Mouse (Mus musculus) cortical plate, adult 2 months (tissue): Measurements from ENCODE around the gene Sh3yl1. TPM values are rescaled to one million over a fixed set of nuclear protein-coding genes. Genes with fewer than 3 reads are reported as not detected.

Experiments used
- H3K27ac ChIP-seq: fragments of 200-500 bp; 2 replicates; pipeline ENCODE4 v1.5.1; 2012; ENCODE audit warnings: low read length, control low read depth, inconsistent platforms; ENCODE audit not compliant: insufficient read depth
- H3K4me1 ChIP-seq: fragments of 200-500 bp; 2 replicates; pipeline ENCODE4 v1.6.1; 2011; ENCODE audit warnings: low read length; ENCODE audit not compliant: control insufficient read depth, insufficient read depth
- H3K4me3 ChIP-seq: fragments of 200-500 bp; 2 replicates; pipeline ENCODE4 v1.5.1; 2011; ENCODE audit warnings: mild to moderate bottlenecking, low read length, control low read depth; ENCODE audit not compliant: insufficient read depth
- CTCF ChIP-seq: fragments of 200-500 bp; IDR thresholded peaks from 2 replicates; pipeline ENCODE4 v1.5.1; 2011; ENCODE audit warnings: mild to moderate bottlenecking, control low read depth, low read length; ENCODE audit not compliant: insufficient read depth; ENCODE audit errors: extremely low read depth
- POLR2A ChIP-seq: fragments of 200-500 bp; IDR thresholded peaks from 2 replicates; pipeline ENCODE4 v1.6.1; 2011; ENCODE audit warnings: mild to moderate bottlenecking, low read length, control low read depth; ENCODE audit not compliant: insufficient read depth; ENCODE audit errors: extremely low read depth
- polyA plus RNA-seq: library from polyadenylated mRNA; depleted of rRNA; stranded (reverse); fragments of >200 nt; gene quantifications from 2 replicates; pipeline ENCODE4 v1.2.3, GENCODE M21; 2012; rRNA removed

Sh3yl1 gene
- polyA plus RNA-seq, 1 experiment = 9.3 TPM

- H3K4me1 ChIP-seq = no peaks in the 10 kb centered on the region
- H3K4me3 ChIP-seq = no peak overlapping the region
- TF ChIP-seq POLR2A = no peak
- no peak for TF ChIP-seq CTCF
- no peak overlapping the region for H3K27ac ChIP-seq
Observed at GRCm38 (mm10) chr12:30944197-30944596, 32.7 kb downstream of the Sh3yl1 start.

DNA sequence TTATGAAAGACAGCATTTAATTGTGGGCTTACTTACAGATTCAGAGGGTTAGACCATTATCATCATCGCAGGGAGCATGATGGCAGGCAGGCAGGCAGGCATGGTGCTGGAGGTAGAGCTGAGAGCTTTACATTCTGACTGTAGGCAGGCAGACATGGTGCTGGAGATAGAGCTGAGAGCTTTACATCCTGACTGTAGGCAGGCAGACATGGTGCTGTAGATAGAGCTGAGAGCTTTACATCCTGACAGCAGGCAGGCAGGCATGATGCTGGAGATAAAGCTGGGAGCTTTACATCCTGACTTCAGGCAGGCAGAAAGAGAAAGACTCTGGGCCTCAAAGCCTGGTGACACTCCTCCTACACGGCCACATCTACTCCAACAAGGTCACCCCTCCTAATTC lies 59.2 kb downstream of the Sh3yl1 start:
- Histone ChIP-seq H3K4me3 (no peak overlapping the region), H3K4me1 (no peaks in the 10 kb centered on the region), H3K27ac (no peak overlapping the region)
- TF ChIP-seq POLR2A (no peak), CTCF (no peak)

DNA sequence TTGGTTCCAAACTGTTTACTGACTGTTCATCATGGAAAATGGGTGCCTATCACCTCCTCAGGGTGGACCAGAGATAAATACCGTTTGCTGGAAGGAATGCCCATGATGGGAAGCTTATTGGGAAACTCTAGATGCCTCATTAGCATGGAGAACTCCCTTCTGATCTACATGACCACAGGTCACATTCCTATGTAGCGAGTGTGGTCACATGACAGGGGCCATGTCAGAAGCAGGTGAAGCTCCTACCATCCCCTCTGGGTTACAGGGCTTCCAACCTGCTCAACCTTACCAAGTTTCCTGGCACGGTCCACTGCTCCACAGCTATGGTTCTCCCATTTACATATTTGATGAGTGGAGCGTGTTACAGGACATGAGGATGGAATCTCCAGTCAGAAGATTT lies 92.3 kb downstream of the Sh3yl1 start:
- H3K27ac ChIP-seq = no peak overlapping the region
- H3K4me1 ChIP-seq = no peaks in the 10 kb centered on the region
- TF ChIP-seq CTCF (no peak), POLR2A (no peak)

DNA sequence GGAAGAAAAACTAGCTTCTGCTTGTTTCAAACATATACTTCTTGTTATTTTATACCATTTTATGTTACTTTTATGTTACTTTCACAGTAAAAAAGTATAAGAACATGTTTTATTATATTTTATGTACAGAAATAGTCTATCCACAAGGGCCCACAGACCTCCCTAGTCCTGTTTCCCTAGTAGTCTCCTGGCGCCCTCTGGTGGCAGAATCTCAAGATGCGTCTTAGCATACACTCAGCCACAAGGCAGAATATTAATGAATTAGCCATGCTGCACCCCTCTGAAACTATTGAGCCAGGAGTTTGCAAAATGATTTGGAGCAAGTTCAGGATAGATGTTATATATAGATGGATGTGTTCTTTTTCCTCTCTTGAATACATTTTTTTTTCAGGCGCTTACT lies 93.5 kb downstream of the Sh3yl1 start:
- Histone ChIP-seq H3K4me1 (no peaks in the 10 kb centered on the region), H3K4me3 (no peak overlapping the region), H3K27ac (no peak overlapping the region)
- TF ChIP-seq CTCF = peak; percentile 70
- TF ChIP-seq POLR2A = no peak

More for the DNA sequence above, 92.3 kb downstream of the Sh3yl1 start:
- no peak overlapping the region for H3K4me3 ChIP-seq

- Histone ChIP-seq H3K27ac (no peak overlapping the region), H3K4me1 (no peaks in the 10 kb centered on the region), H3K4me3 (no peak overlapping the region)
- no peak for TF ChIP-seq POLR2A
- peak; percentile 34; the same call in 1 of the 2 replicates for TF ChIP-seq CTCF
Observed at GRCm38 (mm10) chr12:31008171-31008570, 96.7 kb downstream of the Sh3yl1 start.

Other genes starting within 250 kb of the Sh3yl1 start
- 1.1 and 1.3 TPM in 2 replicates for gene Alkal2, start 27.3 kb upstream of the Sh3yl1 start, polyA plus RNA-seq
- gene Acp1, start 79 bp upstream of the Sh3yl1 start, polyA plus RNA-seq = 19.8 and 21.1 TPM in 2 replicates
- 0.04 TPM in 1 of 2 replicates, not detected in the other for gene Fam110c, start 162.2 kb downstream of the Sh3yl1 start, polyA plus RNA-seq